Mouse (Mus musculus): ENCODE results near the gene Gm10563.
"Not testable (repeated sequence)": the region's sequence is repeated elsewhere in the genome, so short reads cannot be mapped to it uniquely, and the experiment has no call there.

Gm10563 gene

GRCm38 (mm10) chr4:155599901-155600825 lies 45.0 kb downstream of the Gm10563 start:
- DNase-seq (ENCODE audit: low read depth in 2 of 2, low spot score in 2 of 2) = peak in 1 of 2 experiments; percentile 11

- no peak for DNase-seq (ENCODE audit: low read depth in 2 of 2, low spot score in 2 of 2)
These were observed 46.7 kb downstream of the Gm10563 start for GRCm38 (mm10) chr4:155598536-155598935.

- DNase-seq (ENCODE audit: low read depth in 2 of 2, low spot score in 2 of 2) = no peak
These were observed 48.6 kb downstream of the Gm10563 start for GRCm38 (mm10) chr4:155596606-155597005.

- no peak for DNase-seq (ENCODE audit: low read depth in 2 of 2, low spot score in 2 of 2)
These were observed 49.4 kb downstream of the Gm10563 start for GRCm38 (mm10) chr4:155595777-155596176.

GRCm38 (mm10) chr4:155593780-155594179 lies 51.4 kb downstream of the Gm10563 start:
- DNase-seq (ENCODE audit: low read depth in 2 of 2, low spot score in 2 of 2) = no peak

GRCm38 (mm10) chr4:155591012-155591719 lies 54.0 kb downstream of the Gm10563 start:
- DNase-seq (ENCODE audit: low read depth in 2 of 2, low spot score in 2 of 2) = no peak

GRCm38 (mm10) chr4:155589356-155589755 lies 55.9 kb downstream of the Gm10563 start:
- DNase-seq (ENCODE audit: low read depth in 2 of 2, low spot score in 2 of 2) = no peak

GRCm38 (mm10) chr4:155582279-155582905 lies 62.8 kb downstream of the Gm10563 start:
- DNase-seq (ENCODE audit: low read depth in 2 of 2, low spot score in 2 of 2) = no peak

- peak in 1 of 2 experiments; percentile 49 for DNase-seq (ENCODE audit: low read depth in 2 of 2, low spot score in 2 of 2)
These were observed 64.8 kb downstream of the Gm10563 start for GRCm38 (mm10) chr4:155580420-155580819.

- DNase-seq (ENCODE audit: low read depth in 2 of 2, low spot score in 2 of 2) = no peak
These were observed 66.7 kb downstream of the Gm10563 start for GRCm38 (mm10) chr4:155578336-155579125.

- no peak for DNase-seq (ENCODE audit: low read depth in 2 of 2, low spot score in 2 of 2)
These were observed 67.5 kb downstream of the Gm10563 start for GRCm38 (mm10) chr4:155577741-155578140.

- DNase-seq (ENCODE audit: low read depth in 2 of 2, low spot score in 2 of 2) = no peak
These were observed 68.1 kb downstream of the Gm10563 start for GRCm38 (mm10) chr4:155577132-155577531.

- DNase-seq (ENCODE audit: low read depth in 2 of 2, low spot score in 2 of 2) = no peak
These were observed 69.7 kb downstream of the Gm10563 start for GRCm38 (mm10) chr4:155575521-155575920.

- DNase-seq (ENCODE audit: low read depth in 2 of 2, low spot score in 2 of 2) = no peak
These were observed 70.3 kb downstream of the Gm10563 start for GRCm38 (mm10) chr4:155574931-155575330.

GRCm38 (mm10) chr4:155573876-155574275 lies 71.3 kb downstream of the Gm10563 start:
- no peak for DNase-seq (ENCODE audit: low read depth in 2 of 2, low spot score in 2 of 2)

- DNase-seq (ENCODE audit: low read depth in 2 of 2, low spot score in 2 of 2) = no peak
These were observed 72.1 kb downstream of the Gm10563 start for GRCm38 (mm10) chr4:155573155-155573554.

GRCm38 (mm10) chr4:155571442-155571841 lies 73.8 kb downstream of the Gm10563 start:
- no peak for DNase-seq (ENCODE audit: low read depth in 2 of 2, low spot score in 2 of 2)

- not testable (repeated sequence) for DNase-seq (ENCODE audit: low read depth in 2 of 2, low spot score in 2 of 2)
These were observed 74.9 kb downstream of the Gm10563 start for GRCm38 (mm10) chr4:155570315-155570714.

GRCm38 (mm10) chr4:155569818-155570217 lies 75.4 kb downstream of the Gm10563 start:
- no peak for DNase-seq (ENCODE audit: low read depth in 2 of 2, low spot score in 2 of 2)

GRCm38 (mm10) chr4:155568632-155569370 lies 76.4 kb downstream of the Gm10563 start:
- DNase-seq (ENCODE audit: low read depth in 2 of 2, low spot score in 2 of 2) = no peak
